In genomic region chr17:26268851-26269250, GRCm38 (mm10) we compare ENCODE assay signal across 15 mouse cellular contexts. TPM values are rescaled to one million over a fixed set of nuclear protein-coding genes. Genes with fewer than 3 reads are reported as not detected.
DNase-seq lines count a peak whose midpoint lies in the region; ATAC-seq and TF ChIP-seq lines count a peak whose summit lies in the region.
"Had no signal": no experiment of that assay in that cellular context is flagged by ENCODE, and none has a peak within 500 bp of the region (broad histone marks: within the 10 kb centered on the region; RNA-seq: fewer than 3 reads in every experiment).

No protein-coding gene starts in this region.

- peak; percentile 45 for TF ChIP-seq CTCF in left cerebral cortex, adult 2 months (IDR thresholded peaks at IDR 0.05)
- TF ChIP-seq CTCF in CH12.LX (conservative IDR thresholded peaks at IDR 0.05 in 1 of 2, IDR thresholded peaks at IDR 0.05 in 1 of 2; ENCODE audit: low read depth in 2 of 2, low read length in 2 of 2): peak in 1 of 2 experiments; percentile 39; a peak in 2 of 4 replicates
- peak; percentile 22; the same call in 1 of the 2 replicates for TF ChIP-seq CTCF in cortical plate, adult 2 months (IDR thresholded peaks at IDR 0.05; ENCODE audit: extremely low read depth, insufficient read depth, low read length)

- H3K36me3 ChIP-seq in CH12.LX (replicated peaks in 1 of 2; ENCODE audit: control insufficient read depth in 1 of 2, insufficient read depth in 1 of 2, low read length in 1 of 2): peaks cover 69 to 79% of the 10 kb centered on the region in 2 experiments

- peaks cover 26% of the 10 kb centered on the region; the same call in 1 of the 2 replicates for H3K79me2 ChIP-seq in CH12.LX (replicated peaks; ENCODE audit: control insufficient read depth, extremely low read depth, insufficient read depth, poor library complexity, severe bottlenecking)

- no peak for TF ChIP-seq EP300 in CH12.LX (IDR thresholded peaks at IDR 0.05; ENCODE audit: low read length)

- ATAC-seq in erythroblast, adult 5-6 weeks (replicated peaks; ENCODE audit: low FRiP score, poor library complexity, severe bottlenecking): no peak
- ATAC-seq: midbrain, embryonic 16.5 days had no signal

- TF ChIP-seq POLR2A in CH12.LX (IDR thresholded peaks at IDR 0.05; ENCODE audit: low read depth, low read length): no peak
- TF ChIP-seq POLR2A in cortical plate, adult 2 months (IDR thresholded peaks at IDR 0.05; ENCODE audit: extremely low read depth, insufficient read depth, low read length): no peak

- H3K27me3 ChIP-seq in CH12.LX (replicated peaks): no peaks in the 10 kb centered on the region
- H3K27me3 ChIP-seq: embryonic facial prominence, embryonic 15.5 days; lung, embryonic 15.5 days had no signal

- H3K4me1 ChIP-seq in CH12.LX (ENCODE audit: control insufficient read depth in 1 of 2, insufficient read depth in 2 of 2): no peaks in the 10 kb centered on the region
- no peaks in the 10 kb centered on the region for H3K4me1 ChIP-seq in cortical plate, adult 2 months (ENCODE audit: control insufficient read depth, insufficient read depth, low read length)
- H3K4me1 ChIP-seq: embryonic facial prominence, embryonic 15.5 days; hindbrain, embryonic 10.5 days; lung, embryonic 15.5 days had no signal

- in situ Hi-C loops in CH12.LX (cut with MboI; ENCODE audit: low pct_ligation_motif_present, low pct_unique_long_range_greater_than_20kb, low sequenced_read_pairs): no loop called here

- no peak overlapping the region for H3K4me3 ChIP-seq in left cerebral cortex, adult 2 months
- H3K4me3 ChIP-seq in CH12.LX (replicated peaks in 1 of 3; ENCODE audit: low read depth in 2 of 3, low read length in 2 of 3, poor library complexity in 1 of 3): no peak overlapping the region
- no peak overlapping the region for H3K4me3 ChIP-seq in cortical plate, adult 2 months (ENCODE audit: insufficient read depth, low read length)
- H3K4me3 ChIP-seq: embryonic facial prominence, embryonic 15.5 days; hindbrain, embryonic 10.5 days; lung, embryonic 15.5 days had no signal

- no peak overlapping the region for H3K9ac ChIP-seq in CH12.LX (ENCODE audit: insufficient read depth, low read depth)
- H3K9ac ChIP-seq: embryonic facial prominence, embryonic 15.5 days; lung, embryonic 15.5 days had no signal

- peak; percentile 20 for DNase-seq in adrenal gland, postnatal 14 days
- no peak for DNase-seq in adrenal gland, postnatal 25 days
- DNase-seq in left cerebral cortex, adult 2 months (ENCODE audit: extremely low spot score in 1 of 2, low spot score in 2 of 2): no peak
- no peak for DNase-seq in left cerebral cortex, adult 18-20 months (ENCODE audit: low spot score in 2 of 2)
- no peak for DNase-seq in CH12.LX (ENCODE audit: extremely low read depth)
- DNase-seq in embryo, embryonic 11 days: no peak
- DNase-seq: cerebellum, adult 9-11 months; kidney, postnatal 10 days; thymus, postnatal 14 days had no signal

- H3K4me2 ChIP-seq in CH12.LX (ENCODE audit: insufficient read depth, low read depth, poor library complexity, severe bottlenecking): no peak overlapping the region
- H3K4me2 ChIP-seq: embryonic facial prominence, embryonic 15.5 days; lung, embryonic 15.5 days had no signal

- dilution Hi-C loops in CH12.LX (cut with MboI; ENCODE audit: extremely low pct_ligation_motif_present, extremely low pct_unique_long_range_greater_than_20kb, low sequenced_read_pairs): no loop called here

- H3K27ac ChIP-seq in left cerebral cortex, adult 2 months: no peak overlapping the region
- H3K27ac ChIP-seq in CH12.LX (ENCODE audit: insufficient read depth, low read depth): no peak overlapping the region
- H3K27ac ChIP-seq in cortical plate, adult 2 months (ENCODE audit: insufficient read depth, low read length): no peak overlapping the region
- H3K27ac ChIP-seq: embryonic facial prominence, embryonic 15.5 days; hindbrain, embryonic 10.5 days; lung, embryonic 15.5 days had no signal

- TF ChIP-seq RAD21 in CH12.LX (IDR thresholded peaks at IDR 0.05; ENCODE audit: low read depth, low read length): no peak

- no peaks in the 10 kb centered on the region for H3K9me3 ChIP-seq in CH12.LX (replicated peaks; ENCODE audit: low read length)
- H3K9me3 ChIP-seq: embryonic facial prominence, embryonic 15.5 days; hindbrain, embryonic 10.5 days; lung, embryonic 15.5 days had no signal

- intact Hi-C loops in left cerebral cortex, adult 2 months (cut with DNase I): no loop called here

TF ChIP-seq in CH12.LX, 34 proteins besides CTCF, POLR2A, EP300 and RAD21:
- no peak for TF ChIP-seq CHD2 (IDR thresholded peaks at IDR 0.05; ENCODE audit: low read length)
- TF ChIP-seq KAT2A (IDR thresholded peaks at IDR 0.05; ENCODE audit: insufficient replicate concordance, low read length): no peak
- TF ChIP-seq MYC (IDR thresholded peaks at IDR 0.05; ENCODE audit: low read depth, low read length): no peak
- no peak for TF ChIP-seq ZKSCAN1 (IDR thresholded peaks at IDR 0.05; ENCODE audit: borderline replicate concordance, low read depth, low read length)
- TF ChIP-seq ZNF384 (IDR thresholded peaks at IDR 0.05; ENCODE audit: low read depth, low read length): 0 out of 2 replicates have a peak, but pooled peaks have one; percentile 21
TF ChIP-seq in CH12.LX: peak in this region for 1.

RNA-seq across cellular contexts. Expression of gene Luc7l, which starts 16.2 kb away (rescaled TPM):
- total RNA-seq in adrenal gland, postnatal 14 days (2021): 56.1 and 59.3 TPM in 2 replicates
- total RNA-seq in adrenal gland, postnatal 25 days (2021): 73.2 and 77.1 TPM in 2 replicates
- total RNA-seq in left cerebral cortex, adult 2 months (2021): 10 to 100 TPM; 80.4 to 82.2 TPM
- total RNA-seq in left cerebral cortex, adult 18-20 months (2021): 10 to 100 TPM; 79.0 to 85.3 TPM
- total RNA-seq in CH12.LX (2012; rRNA removed) (46.1 and 63.0 TPM in 2 replicates), CH12.LX (2014; rRNA removed) (70.2 and 75.9 TPM in 2 replicates)
- 68.6 and 76.0 TPM in 2 replicates for polyA plus RNA-seq in CH12.LX (2012; ENCODE audit: insufficient read length, low read depth)
- 64.8 and 68.3 TPM in 2 replicates for polyA plus RNA-seq in cortical plate, adult 2 months (2012; rRNA removed)
- 11.7 and 16.3 TPM in 2 replicates for total RNA-seq in erythroblast, adult 5-6 weeks (2015; ENCODE audit: low replicate concordance)
- 18.1 and 27.2 TPM in 2 replicates for total RNA-seq in erythroblast, adult 5-6 weeks (2017; ENCODE audit: low replicate concordance)

RNA-seq across cellular contexts. Expression of gene Fam234a, which starts 24.8 kb away (rescaled TPM):
- total RNA-seq in adrenal gland, postnatal 14 days (2021): 97.7 and 98.1 TPM in 2 replicates
- 97.5 and 119 TPM in 2 replicates for total RNA-seq in adrenal gland, postnatal 25 days (2021)
- 10 to 100 TPM; 18.9 to 19.2 TPM for total RNA-seq in left cerebral cortex, adult 2 months (2021)
- 10 to 100 TPM; 14.5 to 22.1 TPM for total RNA-seq in left cerebral cortex, adult 18-20 months (2021)
- 4.9 and 8.3 TPM in 2 replicates for total RNA-seq in CH12.LX (2012; rRNA removed)
- 3.6 and 4.1 TPM in 2 replicates for total RNA-seq in CH12.LX (2014; rRNA removed)
- polyA plus RNA-seq in CH12.LX (2012; ENCODE audit: insufficient read length, low read depth): 9.0 and 13.3 TPM in 2 replicates
- 22.2 and 24.3 TPM in 2 replicates for polyA plus RNA-seq in cortical plate, adult 2 months (2012; rRNA removed)
- total RNA-seq in erythroblast, adult 5-6 weeks (2015; ENCODE audit: low replicate concordance): 2.3 and 4.2 TPM in 2 replicates
- total RNA-seq in erythroblast, adult 5-6 weeks (2017; ENCODE audit: low replicate concordance): 2.4 and 4.8 TPM in 2 replicates
